Mouse (Mus musculus): Measurements from ENCODE around the gene Sipa1l2.
"Not testable (repeated sequence)": the region's sequence is repeated elsewhere in the genome, so short reads cannot be mapped to it uniquely, and the experiment has no call there.

The Sipa1l2 gene

DNA sequence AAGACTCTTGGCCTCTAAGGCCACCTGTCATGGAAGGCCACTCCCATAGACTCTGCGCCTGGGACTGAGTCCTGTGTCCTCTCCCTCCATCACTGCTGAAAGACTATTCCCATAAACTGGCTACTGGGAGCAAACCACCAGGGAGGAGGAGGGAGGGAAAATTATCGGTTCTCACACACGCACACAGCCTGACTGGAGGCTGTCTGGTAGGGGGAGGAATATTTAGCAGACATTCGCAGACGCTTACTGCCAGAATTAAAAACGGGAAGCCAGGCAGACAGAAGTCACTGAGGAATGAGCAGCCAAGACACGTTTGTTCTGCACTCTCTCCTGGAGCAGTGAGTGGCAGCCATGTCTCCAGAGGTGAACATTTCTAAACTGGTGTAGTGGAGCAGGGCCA lies 35.9 kb downstream of the Sipa1l2 start:
- peak; percentile 36 for DNase-seq

GRCm38 (mm10) chr8:125532953-125533352 lies 36.7 kb downstream of the Sipa1l2 start:
- DNase-seq, result peak; percentile 55

DNA sequence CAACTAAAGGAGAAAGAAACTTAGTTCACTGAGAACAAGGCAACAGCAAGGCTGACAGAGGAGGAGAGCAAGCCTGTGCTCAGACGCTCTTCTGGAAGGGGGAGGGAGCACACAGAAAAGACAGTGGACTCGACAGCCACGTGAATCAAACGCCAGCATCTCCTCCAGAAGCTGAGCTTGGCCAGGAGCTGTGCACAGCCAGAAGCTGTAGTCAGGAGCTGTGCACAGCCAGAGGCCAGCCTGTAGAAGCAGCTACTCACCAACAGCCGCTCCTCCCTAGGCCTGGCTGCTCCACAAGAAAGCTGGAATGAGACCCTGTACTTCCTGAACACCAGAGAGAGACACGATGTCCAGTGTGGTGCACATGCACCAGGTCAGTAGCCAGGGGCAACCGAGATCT lies 37.4 kb downstream of the Sipa1l2 start:
- peak; percentile 55 for DNase-seq

- DNase-seq, result no peak
These were observed 38.0 kb downstream of the Sipa1l2 start for GRCm38 (mm10) chr8:125531640-125532039.

DNA sequence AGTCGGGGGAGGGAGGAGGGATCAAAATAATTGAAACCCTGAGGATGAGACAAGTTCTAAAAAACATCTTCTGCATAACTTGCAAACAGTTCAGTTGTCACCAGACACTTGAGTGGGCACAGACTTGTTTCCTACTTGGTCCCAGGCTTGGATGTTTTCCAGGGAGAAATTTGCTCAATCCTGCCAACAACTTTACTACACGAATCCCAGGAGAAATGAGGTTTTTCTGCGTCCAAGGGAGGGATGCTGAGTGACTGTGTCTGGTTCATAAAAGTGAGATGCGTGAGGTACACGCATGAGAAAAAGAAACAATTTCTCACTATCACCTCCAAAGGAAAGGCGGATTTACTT lies 38.5 kb downstream of the Sipa1l2 start:
- peak; percentile 55 for DNase-seq

- no peak for DNase-seq
These were observed 39.2 kb downstream of the Sipa1l2 start for GRCm38 (mm10) chr8:125530187-125531087.

GRCm38 (mm10) chr8:125529019-125529418 lies 40.6 kb downstream of the Sipa1l2 start:
- DNase-seq, result no peak

DNA sequence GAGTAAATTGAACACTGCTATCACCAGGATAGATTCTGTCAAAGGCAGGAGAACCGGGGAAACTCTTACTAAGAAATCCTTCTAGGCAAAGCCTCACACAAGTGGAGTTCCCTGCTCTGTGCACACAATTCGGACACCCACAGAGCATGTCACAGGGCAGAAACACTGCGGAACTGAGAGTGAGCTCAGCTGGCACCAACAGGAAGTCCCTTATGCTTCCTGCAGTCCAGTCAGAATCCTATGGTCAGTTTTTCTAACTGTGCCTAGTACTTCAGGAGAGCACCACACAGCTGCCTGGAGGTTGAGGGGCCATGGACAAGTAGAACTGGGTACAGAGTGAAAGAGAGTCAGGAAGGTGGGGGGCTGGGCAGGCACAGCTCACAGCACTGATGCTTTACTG lies 41.7 kb downstream of the Sipa1l2 start:
- DNase-seq, result peak; percentile 45

GRCm38 (mm10) chr8:125526999-125527398 lies 42.6 kb downstream of the Sipa1l2 start:
- DNase-seq, result no peak

- no peak for DNase-seq
These were observed 43.0 kb downstream of the Sipa1l2 start for GRCm38 (mm10) chr8:125526582-125526981.

- peak; percentile 74 for DNase-seq
These were observed 45.1 kb downstream of the Sipa1l2 start for GRCm38 (mm10) chr8:125524479-125524878.

DNA sequence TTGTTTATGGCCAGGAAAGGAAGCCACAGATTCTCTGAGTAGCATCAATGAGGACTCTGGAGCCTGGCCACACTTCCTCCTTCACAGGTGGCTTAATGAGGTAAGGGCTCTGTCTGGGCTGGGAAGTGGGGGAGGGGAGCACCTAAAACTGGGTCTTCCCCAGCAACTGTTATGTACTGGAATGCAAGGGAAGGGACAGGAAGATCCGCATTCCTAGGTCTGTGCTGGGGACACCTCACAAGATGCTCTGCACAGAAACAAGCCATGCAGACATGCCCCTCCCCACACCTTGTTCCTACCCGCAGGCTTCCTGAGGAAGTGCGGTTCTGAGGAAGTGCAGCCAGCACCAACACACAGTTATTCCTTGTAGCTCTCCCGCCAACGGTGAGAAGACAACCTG lies 46.4 kb downstream of the Sipa1l2 start:
- peak; percentile 48 for DNase-seq

DNA sequence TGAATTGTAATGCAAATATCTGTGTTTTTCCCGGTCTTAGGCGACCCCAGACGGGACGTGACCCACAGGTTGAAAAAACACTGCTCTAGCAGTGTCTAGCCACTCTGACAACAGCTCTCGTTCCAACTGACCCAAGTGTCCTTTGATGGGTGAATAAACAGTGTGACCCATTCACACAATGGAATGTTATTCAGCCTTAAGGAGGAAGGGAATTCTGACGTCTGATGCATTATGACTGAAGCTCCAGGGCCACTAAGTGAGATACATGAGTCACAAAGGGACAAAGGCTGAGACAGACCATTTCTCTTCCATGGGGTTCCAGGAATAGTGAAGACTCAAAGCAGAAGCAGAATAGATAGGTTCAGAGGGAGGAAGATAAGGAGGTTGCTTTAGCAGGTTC lies 47.5 kb downstream of the Sipa1l2 start:
- DNase-seq, result peak; percentile 51

GRCm38 (mm10) chr8:125521087-125521486 lies 48.5 kb downstream of the Sipa1l2 start:
- DNase-seq, result no peak

DNA sequence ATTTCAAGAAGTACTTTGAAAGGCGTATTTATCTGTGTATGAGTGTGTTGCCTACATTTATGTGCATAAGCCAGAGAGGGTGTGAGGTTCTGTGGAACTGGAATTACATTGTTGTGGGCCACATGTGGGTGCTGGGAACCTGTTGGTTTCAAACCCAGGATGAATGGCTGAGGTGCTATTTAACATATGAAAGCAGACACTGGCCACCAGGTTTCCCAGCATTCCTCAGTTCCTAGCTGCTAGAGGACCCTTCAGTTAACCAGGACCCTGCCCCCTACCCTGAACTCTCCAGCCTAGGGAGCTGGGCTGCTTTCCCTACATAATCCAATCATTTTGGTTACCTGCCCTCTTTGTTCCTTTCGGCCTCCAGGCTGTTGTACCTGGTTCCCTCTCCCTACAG lies 49.3 kb downstream of the Sipa1l2 start:
- not testable (repeated sequence) for DNase-seq

GRCm38 (mm10) chr8:125518951-125519350 lies 50.7 kb downstream of the Sipa1l2 start:
- no peak for DNase-seq

- peak; percentile 78 for DNase-seq
These were observed 51.3 kb downstream of the Sipa1l2 start for GRCm38 (mm10) chr8:125518301-125518700.

DNA sequence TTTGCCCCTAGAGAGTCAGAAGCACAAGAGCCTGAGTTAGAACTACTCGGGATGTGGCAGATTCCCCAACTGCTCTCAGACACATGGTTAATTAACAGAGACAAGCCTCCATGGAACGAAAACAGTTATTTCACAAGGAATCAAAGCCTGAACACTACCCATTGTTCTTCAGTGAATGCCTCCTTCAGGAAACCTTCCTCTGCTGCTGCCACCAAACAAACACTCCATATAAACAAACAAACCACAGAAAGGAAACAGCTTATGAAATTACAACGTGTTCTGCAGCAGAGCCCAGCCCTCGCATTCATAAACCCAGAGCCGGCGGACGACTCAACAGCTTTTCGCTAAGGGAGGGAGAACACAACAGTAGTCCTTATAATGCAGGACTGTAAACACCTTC lies 52.2 kb downstream of the Sipa1l2 start:
- DNase-seq, result peak; percentile 66

DNA sequence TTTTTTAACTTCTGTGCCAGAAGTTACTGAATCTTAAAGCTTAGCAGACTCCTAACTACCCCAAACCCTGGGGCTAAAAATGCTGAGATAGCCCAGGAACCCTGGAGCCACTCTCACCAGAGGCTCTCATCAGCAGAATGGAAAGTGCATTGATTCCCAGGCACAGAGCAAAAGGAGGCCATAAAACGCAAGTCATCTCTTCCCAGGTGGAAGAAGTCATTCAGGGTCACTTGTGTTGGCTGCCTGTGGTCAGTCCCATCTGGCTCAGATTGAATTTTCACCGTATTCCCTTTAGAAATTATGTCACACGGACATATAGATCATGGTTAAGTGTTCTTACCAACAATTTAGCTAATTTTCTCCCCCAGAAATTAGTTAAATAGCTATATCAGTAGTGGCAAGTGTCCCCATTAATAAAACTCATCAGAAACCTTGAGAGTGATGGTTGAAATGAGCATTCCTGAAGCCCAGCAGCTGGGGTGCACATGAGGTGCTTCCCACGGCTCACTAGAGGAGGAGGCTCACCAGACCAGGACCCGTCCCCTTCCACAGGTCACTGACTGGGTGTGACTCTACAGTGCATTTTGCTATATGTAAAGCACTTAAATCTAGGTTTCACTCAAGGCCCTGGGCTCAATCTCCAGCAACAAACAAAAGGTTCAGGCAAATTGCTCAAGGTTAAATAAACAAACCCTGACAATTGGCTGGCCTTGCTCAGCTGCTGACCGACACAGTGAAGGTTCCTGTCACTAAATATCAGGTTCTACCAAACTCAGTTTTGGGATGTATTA lies 53.3 kb downstream of the Sipa1l2 start:
- no peak for DNase-seq

DNA sequence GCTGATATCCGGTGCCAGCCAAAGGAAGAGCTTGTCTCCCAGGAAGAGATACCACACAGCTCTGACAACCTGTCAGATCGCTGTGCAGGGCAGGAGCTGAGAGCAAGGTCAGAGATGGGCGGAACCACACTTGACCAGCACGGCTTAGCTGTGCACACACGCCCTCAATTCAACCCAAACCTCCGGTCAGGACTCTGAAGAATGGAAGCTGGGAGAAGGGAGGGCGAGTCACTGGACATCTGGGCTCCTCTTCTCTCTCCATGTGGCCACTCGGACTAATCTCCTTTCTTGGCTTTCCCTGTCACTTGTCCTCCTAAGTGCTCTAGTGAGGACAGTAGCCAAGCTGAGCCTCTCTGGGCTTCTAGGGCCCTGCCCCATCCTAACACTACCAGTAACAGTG lies 53.9 kb downstream of the Sipa1l2 start:
- no peak for DNase-seq

DNA sequence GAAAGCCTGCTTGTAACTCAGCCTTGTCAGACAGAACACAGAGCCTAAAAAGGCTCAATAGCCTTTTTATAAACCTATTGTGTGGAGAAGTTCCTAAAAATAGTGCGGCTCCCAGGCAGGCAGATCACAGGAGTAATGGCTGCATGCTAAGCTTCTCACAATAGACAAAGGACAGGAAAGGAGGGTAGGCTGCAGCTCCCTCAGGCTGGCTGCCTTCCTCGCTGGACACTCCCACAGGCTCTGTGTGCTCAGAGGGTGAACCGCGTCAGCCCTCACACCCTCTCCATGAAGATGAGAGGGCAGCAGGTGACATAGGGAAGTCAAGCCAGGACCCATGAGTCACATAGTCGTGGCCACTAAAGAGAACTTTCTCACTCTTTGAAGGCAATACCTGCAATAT lies 55.7 kb downstream of the Sipa1l2 start:
- peak; percentile 47 for DNase-seq

GRCm38 (mm10) chr8:125513242-125513866 lies 56.3 kb downstream of the Sipa1l2 start:
- DNase-seq, result no peak

- no peak for DNase-seq
These were observed 57.0 kb downstream of the Sipa1l2 start for GRCm38 (mm10) chr8:125512561-125512960.

Data from lung, postnatal 10 days (tissue).